Mouse (Mus musculus): ENCODE measurements at regions not wholly inside any gene's neighbourhood (a gene's known extent, or its start where the extent isn't known, plus 50 kb on each side); places are given as distances from the start of the nearest gene placed in this dataset.

DNA sequence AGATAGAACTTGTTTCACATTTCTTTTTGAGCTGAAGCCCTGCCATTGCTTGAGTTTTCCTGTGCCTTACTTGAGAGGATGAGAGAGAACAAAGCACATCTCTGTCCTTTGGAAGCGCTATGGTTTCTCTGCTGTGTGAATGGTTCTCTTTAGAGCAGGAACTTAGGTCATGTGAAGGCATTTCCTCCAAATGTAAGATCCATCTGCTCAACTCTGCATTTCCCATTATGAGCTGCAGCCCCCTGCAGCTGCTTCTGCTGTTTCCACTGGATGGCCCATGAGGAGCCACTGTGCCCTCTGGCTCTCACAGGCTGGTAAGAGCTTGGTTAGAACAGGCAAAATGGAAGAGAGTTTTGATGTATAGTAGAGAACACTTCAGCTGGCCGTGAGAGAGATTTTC is 102.5 kb upstream of the Slc4a7 start:
- no peak for ATAC-seq

DNA sequence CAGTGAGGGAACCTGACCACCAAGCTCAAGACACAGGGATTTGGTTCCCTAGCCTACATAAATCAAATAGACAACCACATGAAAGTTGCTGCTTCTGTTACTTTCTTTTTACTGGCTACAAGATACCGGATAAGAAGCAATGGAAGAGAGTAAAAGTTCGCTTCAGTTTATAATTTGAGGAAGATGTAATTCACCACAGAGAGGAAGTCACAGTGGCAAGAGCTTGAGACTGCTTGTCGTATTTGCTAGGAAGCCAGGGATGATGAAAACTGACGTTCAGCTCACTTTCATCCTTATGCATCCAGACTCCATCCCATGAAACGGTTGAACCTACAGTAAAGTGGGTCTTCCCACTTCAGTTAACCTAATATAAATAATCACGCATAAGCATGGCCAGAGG is 102.1 kb upstream of the Slc4a7 start:
- ATAC-seq, result no peak

DNA sequence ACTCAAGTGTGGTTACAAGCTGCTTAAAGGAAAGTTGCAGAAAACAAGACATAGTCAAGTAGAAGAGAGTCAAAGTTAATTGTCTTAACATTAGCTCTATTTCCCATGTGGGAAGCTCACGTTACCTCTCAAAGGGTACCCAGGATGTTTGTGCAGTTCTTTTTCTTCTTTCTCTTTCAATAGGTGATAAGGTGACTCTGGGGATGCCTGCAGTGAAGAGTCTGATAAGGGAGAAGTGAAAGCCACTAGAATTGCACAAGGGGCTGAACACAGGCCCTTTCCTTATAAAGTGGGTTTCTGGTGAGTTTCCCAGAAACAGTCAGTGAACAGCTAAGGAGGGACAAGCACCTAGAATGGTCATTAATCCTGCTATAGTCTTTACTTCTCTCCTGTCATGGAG is 98.6 kb upstream of the Slc4a7 start:
- no peak for ATAC-seq

DNA sequence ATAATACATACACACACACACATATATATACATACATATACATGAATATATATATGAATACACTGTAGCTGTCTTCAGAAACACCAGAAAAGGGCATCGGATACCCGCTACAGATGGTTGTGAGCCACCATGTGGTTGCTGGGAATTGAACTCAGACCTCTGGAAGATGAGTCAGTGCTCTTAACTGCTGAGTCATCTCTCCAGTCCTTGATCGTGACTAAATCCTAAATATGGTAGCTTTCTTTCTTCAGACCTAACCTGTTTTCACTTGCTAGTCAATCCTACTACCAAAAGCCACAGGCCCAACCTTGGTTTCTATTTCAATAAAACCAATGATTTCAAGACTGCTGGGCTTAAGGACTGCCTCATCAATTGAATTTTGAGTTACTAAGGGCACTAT is 95.0 kb upstream of the Slc4a7 start:
- no peak for ATAC-seq

DNA sequence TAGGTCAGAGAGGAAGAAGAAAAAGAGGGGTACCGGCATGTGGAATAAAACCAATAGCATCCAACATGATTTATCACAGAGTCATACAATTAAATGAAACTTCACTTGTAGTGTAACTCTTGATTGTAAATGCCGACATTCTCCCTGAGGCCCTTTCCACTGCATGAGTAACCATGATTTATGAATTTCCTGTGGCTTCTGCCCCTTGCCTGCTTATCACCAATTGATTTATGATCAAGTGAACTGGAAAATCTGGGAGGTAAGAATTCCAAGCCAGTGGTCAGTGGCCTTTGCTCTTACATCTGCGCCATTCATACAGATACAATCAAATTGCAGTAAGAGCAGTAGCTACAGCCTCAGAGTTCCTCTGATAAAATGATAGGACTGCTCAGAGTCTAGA is 89.8 kb upstream of the Slc4a7 start:
- no peak for ATAC-seq

DNA sequence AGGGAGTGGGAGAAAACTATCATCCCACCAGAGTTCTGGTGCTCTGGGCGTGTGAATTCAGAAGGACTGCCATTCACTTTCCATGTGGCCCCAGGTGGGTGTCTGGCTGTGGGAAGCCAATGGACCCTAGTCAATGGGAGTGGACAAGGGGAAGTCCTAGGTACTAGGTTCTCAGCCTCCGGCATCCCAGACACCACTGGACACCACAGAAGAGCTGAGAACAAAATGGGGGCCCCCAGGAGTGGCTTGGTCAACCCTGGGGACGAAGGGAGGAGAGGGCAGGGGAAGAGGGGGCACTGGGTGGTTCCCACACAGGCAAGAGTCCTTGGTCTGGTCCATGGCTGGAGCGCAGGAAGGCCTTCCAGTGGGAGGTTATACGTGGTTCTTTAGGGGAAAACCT is 81.8 kb upstream of the Slc4a7 start:
- ATAC-seq, result no peak

DNA sequence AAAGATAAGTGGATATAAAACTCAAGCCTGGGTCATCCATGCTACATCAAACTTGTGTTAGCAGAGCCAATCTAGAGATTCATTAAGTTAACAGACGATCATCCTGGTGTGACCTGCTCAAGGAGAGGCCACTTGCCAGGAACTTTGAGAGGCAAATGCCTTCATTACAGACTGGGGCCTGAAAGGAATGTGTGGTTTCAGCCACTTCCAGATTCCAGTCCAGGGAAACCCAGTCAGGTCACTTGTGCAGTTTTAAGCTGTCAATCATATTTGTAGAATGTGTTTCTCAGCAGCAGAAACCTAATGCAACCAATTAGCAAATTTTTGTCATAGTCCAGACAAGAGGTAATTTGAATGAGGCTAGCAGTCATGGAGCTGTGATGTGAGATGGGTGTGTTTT is 73.4 kb upstream of the Slc4a7 start:
- ATAC-seq, result no peak

DNA sequence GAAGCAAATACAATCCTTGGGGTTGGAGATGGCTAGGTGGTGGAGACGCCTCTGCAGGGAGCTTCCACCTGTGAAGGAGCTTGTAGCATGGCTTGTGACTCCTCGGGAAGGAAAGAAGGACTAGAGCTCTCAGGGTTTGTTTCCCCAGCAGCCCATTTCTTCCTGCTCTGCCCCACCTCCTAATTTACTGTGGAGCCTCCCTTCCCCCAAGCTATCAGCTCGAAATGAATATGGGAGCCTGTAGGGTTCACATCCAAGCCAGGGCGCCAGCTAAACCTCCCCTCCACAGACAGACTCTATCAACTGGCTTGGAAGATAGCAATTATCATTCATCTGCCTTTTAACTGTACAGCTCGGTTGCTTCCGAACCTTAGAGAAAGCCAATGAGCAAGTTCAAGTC is 70.3 kb upstream of the Slc4a7 start:
- no peak for ATAC-seq

DNA sequence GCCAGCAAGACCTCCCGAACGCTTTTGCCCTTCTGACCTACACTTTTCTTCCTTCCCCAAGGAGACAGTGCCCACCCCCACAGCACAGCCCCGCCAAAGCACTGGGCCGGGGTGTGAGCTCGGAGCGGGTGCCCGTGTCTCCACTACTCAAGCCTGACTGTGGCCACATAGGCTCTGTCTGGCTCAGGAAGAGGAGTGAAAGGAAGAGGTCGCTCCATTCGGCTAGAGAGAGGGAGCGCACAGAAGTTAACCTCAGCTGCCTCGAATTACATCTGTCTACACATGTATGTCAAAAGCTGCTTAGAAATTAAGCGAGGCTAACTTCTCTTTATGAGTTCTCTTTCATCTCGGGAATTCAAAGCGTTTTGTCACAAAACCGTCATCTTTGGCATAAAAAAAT is 69.6 kb upstream of the Slc4a7 start:
- peak; percentile 22 for ATAC-seq

DNA sequence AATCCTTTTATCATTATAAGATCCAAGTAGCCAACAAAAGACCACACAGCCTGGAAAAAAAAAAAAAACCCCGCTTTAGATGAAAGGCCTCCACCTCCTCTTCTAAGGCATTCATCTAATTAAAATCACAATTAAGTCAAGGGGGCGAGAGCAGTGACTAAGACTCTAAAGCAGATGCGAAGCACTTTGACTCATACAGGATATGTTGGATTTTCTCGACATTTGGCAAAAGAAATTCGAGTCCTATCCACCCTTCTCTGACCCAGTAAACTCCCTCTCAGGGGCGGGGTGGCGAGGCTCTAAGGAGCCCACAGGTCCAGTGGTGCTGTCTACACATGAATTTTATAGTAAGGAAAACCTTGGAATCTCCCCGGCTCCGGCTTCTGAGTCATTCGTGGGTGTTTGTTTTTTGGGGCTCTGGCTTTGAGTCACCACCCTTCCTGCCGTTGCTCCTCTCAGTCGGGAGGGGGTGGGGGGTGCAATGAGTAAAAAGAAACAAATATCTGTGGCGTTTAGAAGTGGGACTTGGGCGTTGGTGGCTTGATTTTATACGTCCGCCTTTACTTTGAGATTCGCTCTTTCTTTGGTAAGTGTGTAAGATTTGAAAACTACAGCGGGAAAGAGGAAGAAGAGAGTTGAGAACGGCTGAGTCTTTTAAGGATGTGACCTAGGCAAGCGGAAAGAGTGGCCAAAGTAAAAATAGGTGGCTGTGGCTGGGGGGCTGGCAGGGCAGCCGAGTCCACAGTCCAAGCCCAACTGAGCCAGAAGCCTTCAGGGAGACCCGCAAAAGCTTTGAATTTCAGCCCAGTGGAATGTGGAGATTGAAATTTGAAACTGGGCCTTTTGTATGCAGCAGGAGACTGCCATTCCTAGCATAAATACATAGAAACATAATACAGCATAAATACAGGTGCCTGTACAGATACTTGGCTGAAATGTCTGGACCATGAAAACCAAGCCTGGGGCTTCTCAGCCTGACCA is 68.8 kb upstream of the Slc4a7 start:
- ATAC-seq, result peak; percentile 85

DNA sequence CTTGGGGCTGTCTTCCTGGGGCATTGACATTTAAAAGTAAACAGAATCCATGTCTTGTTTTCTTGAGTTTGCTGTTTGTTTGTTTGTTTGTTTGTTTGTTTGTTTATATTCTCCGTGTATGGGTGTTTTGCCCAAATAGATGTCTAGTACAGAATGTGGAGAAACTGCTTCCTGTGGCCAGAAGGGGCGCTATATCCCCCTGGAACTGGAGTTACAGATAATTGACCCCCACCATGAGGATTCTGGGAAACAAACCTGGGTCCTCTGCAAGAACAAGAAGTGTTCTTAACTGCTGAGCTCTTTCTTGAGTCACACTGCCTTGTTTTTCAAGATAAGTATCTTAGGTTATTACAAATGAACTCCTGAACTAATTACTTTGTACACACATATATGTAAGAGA is 68.1 kb upstream of the Slc4a7 start:
- no peak for ATAC-seq

DNA sequence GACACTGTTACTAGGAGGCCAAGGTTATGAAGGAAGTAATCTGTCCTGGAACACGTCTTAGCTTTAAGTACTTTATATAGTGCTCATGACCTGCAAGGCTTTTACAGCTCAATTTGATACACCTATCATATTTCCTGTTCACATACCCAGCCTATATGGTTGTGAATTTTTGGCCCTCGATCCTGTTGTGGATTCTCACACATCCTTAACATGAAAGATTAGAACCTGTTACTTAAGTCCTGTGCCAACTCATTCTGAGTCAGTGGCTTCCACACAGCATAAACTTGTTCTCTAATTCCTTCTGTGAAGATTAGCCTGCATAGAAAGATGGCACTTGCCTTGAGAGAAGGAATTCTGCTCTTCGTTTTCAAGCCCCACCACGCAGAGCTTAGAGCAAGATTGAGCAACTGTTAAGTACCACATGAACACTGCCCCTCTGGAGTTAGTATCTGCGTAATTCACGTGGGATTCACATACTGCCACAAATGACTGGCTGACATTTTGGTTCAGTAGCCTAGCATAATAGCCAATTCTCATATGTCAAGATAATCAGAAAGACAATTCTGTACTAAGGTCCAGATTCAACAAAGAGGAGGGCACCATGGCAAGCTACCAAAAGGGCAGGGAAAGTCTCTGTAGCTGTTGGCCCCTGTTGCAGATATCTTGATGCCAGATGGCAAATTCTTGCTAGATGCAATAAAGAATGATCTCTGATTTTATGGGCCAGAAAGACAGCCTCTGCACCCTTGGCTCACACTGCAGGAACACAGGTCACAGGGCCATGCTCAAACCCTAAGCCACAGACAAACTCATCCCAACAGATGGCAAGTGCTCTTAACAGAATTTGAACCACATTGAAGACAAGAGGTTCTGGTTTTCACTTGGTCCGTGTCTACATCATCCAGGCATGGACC is 62.7 kb upstream of the Slc4a7 start:
- no peak for ATAC-seq

DNA sequence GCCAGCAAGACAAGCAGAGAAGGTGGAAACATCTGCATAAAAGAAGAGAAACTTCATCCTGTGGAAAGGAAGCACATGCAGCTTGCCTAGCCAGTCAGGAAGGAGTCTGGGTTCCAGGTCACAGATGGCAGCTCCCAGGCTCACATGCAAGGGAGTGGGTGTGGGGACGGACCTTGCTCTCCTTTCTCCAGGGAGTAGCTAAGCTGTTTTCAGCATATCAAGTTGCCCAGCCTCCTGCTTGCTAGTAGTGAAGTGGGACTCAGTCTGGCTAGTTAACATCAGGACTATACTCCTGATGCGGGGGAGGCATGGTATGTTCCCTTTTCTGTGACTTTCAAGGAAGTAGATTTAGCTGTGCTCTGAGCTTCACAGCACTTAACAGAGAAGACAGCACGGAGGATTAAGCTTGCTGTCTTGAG is 62.0 kb upstream of the Slc4a7 start:
- no peak for ATAC-seq

DNA sequence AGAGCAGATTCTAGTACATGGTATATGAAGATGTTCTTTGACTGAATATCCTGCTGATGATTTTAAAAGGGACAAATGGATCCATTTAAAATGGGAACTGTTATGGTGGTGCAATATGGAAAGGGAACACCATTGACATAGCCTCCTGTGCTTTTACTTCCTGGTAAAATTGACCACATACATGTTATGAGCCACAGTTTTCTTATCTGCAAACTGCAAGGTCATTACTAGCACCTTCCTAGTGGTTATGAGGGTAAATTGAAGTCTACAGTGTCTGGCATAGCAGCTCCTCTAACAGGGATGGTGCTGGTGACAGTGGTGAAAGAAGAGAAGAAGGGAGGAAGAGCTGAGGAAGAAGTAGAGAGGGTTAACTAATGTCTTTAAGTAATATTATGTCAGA is 61.5 kb upstream of the Slc4a7 start:
- no peak for ATAC-seq

DNA sequence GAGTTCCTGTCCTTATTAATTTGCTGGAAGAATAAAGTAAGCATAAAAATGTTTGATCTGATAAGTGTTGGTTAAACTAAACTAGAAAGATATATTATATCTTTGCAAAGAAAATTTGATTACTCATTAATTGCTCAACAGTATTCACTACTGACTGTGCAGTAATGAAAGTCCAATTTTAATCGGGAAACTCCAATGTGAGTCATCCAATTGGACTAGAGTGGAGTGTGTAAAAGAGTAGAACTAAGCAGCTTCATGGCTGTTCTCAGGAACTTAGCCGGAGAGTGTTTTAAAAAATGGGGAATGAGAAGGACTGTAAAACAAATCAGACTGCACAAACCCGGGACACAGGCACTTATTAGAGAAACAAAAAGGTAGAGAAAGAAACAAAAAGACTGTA is 58.5 kb upstream of the Slc4a7 start:
- ATAC-seq, result no peak

DNA sequence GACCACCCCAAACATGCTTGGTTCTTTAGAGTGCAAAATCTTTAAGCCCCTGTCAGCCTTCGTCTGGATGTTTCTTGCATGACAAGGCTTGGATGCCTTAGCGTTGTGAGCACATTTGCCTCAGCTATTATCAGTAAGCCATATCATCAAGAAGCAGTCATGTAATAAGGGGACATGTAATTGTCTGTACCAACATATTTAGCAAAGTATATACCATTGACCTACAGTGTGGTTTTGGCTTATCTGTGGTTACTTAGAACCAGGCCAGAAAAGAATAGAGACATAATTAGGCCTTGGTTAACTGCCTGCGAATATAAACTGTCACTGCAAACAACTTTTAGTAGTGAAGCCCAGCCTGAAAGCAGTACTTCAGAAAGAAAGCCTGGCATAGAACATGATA is 57.0 kb upstream of the Slc4a7 start:
- ATAC-seq, result no peak

Measured in CD4-positive, CD25-positive, alpha-beta regulatory T cell, adult 4 months (primary cell).